Mouse (Mus musculus) c-Kit-negative CD71-positive TER-119-positive erythroid progenitor cells, embryonic 14.5 days (primary cell): ENCODE measurements around the gene Igf2r.

Source experiments
- DNase-seq: peaks from one replicate; pipeline ENCODE4 v3.0.0-alpha.2; 2013; ENCODE audit warnings: low read depth, low spot score

Gene Igf2r

DNA sequence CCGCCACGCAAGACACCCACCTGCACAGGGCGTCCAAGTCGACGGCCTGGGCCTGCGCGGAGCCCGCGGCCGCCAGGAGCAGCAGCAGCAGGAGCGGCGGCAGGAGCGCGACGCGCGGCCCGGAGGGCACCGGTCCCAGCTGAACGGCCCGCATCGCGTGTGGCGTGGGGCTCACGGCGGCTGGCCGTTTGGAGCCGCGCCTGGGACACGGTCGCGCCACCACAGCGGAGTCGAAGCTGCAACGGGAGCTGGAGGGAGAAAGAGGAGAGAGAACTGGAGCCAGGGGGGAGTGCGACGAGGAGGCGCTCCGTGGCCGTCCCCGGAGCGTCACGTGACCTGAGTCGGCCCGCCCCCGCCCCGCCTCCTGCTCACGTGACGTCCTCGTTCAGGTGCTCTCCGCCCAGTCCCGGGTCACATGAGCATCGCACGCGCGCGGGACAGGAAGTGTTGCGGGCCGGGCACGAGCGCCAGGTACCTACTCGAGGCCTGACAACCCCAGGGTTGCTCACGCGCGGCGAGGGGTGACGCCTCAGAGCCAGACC is at the start of gene Igf2r:
Gene Igf2r (minus strand): TSS at position 285 of the 542 bp plus-strand sequence.
- DNase-seq = peak; percentile 72

DNA sequence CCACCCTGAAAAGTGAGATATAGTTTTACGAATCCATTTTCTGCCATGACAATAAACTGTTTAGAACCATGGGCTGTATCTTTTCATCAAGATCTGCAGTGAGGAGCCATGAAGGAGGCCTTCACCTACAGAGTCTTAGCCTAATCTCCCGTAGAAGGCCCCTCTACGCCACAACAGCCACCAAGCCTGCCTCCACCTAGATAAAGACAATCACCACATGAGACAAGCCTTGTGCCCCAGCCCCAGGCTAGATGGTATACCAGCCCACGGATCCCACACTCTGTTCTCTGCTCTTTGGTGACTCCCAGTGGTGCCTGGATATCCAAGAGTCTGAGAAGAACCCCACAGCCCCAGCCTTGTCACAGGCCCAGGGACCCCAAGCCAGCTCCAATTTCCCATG is 46.4 kb upstream of the Igf2r start:
- no peak for DNase-seq

DNA sequence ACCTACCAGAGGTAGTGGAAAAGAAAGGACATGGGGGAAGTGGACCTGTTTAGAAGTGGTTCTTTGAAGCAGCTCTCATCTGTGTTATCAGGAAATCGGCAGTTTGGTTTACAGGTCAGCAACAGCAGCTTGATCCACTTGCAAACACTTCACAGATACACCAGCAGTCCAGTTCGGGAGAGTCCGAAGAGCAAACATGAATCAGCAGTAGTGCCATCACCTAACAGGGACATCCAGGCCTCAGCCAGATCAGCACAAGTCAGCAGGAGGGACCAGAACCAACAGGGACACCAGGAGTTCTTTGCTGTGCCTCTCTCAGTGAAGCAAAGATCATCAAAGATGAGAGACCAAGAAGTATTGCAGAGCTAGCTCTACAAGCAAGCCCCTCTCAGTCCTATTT is 45.0 kb upstream of the Igf2r start:
- no peak for DNase-seq

GRCm38 (mm10) chr17:12810973-12811303 is 41.5 kb upstream of the Igf2r start:
- no peak for DNase-seq

DNA sequence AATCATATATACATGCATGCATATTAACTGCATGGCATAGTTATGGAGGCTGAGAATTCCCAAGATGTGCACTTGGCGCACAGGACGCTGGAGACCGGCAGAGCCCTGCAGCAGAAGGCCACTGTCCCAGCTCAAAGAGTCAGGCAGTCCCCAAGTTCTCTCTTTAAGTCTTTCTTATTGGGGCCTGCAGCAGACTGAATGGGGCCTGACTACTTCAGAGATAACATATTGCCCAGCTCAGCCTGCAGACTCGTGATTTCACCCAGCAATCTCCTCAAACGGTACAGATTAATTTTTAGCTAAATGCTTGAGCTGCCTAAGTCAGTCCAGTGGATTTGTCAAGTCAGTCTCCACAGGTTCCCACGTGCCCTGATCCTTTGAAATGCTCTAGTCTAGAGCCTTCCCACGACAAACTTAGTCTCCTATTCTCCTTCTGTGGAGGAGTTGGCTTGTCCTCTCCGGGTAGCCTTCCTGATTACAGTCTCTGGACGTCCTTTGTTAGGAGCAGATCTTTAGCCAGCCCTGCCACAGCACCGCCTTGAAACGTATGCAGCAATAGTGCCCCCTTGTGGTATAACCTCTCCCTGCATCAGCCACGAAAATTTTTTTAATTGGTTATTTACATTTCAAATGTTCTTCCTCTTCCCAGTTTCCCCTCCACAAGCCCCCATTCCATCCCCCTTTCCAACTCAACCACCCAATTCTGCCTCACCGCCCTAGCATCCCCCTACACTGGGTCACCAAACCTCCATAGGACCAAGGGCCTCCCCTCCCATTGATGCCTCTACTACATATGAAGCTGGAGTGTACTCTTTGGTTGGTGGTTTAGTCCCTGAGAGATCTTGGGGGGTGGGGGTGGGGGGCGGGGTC is 40.9 kb upstream of the Igf2r start:
- peak; percentile 25 for DNase-seq

GRCm38 (mm10) chr17:12808851-12809250 is 39.4 kb upstream of the Igf2r start:
- no peak for DNase-seq

- no peak for DNase-seq
Measured at GRCm38 (mm10) chr17:12804584-12805445, 35.4 kb upstream of the Igf2r start.

DNA sequence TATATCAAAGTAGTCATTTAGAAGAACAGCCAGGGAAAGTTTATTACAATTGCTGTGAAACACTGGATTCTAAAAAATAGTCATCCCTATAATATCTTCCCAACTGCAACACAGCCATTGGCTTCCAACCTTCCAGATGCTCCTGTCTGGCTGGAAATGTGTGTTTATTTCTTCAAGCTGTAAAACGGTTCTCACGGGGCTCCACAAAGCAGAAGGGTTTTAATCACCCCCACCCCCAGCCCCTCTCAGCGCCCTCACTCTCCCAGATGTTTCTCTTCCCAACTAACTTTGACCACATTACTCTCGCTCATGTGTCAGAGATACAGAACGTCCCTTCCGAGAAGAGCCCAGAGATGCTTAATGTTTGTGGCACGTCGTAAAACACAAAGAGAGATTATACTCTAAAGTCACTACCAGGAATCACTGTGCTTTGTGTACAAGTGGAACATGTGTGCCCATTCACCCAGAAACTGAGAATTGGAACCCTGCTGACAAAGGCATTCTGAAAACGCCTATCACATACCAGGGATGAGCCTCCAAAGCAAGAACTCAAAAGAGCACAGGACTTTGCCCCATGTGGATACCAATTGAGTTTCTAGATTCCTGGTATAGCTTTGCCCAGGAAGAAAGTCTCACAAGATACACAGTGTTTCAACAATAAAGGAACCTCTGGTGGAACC is 32.5 kb upstream of the Igf2r start:
- DNase-seq = no peak

GRCm38 (mm10) chr17:12799368-12800275 is 30.2 kb upstream of the Igf2r start:
- no peak for DNase-seq

DNA sequence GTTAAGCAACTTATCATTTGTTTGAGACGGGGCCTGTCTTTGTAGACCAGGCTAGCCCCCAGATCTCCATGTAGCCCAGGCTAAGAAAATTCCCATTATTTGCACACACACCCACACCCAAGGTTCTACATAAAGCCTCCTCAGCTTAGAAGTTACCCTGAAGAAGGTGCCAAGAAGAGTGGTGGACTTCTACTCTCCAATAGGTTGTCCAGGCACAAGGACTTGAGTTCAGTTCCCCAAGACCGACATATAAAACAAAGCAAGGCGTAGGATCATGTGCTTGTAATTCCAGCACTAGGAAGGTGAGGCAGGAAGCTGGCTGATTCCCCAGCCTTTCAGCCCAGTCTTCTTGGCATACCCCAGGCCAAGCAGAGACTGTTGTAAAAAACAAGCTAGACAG is 29.1 kb upstream of the Igf2r start:
- DNase-seq = no peak

GRCm38 (mm10) chr17:12797427-12798029 is 28.1 kb upstream of the Igf2r start:
- DNase-seq = no peak

- no peak for DNase-seq
Measured at GRCm38 (mm10) chr17:12796633-12797032, 27.2 kb upstream of the Igf2r start.

- no peak for DNase-seq
Measured at GRCm38 (mm10) chr17:12793660-12794406, 24.4 kb upstream of the Igf2r start.

DNA sequence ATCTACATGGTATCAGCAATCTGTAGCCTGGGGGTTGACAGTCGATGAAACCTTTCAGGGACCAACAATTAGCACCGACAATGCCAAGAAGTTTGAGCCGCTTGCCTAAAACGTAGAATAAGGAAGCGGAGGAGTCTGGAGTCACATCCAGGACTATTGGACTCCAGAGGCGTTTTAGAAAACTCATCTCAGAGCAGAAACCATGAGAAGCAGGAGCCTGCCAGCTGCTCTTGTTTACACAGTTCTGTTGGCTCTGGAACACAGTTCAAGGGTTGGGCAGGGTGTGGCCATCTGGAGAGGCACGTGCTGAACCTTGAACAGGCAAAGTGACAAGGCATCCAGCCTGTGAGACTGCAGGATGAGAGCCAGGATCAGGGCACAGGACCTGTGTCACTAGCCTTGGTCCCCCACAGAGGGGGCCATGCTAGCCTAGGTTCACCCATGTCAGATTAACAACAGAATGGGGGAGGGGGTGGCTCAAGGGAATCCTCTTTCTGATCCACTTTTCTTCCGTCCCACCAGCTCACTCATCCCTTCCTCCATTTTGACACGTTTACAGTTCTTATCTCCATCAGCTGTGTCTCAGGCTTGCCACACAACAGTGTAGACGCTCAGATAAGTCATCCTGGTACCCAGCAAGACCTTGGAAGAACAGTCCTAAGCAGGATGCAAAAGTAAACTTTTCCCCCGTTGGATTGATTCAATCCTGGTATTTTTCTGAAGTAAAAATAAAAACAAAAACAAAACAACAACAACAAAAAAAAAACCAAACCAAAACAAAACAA is 23.1 kb upstream of the Igf2r start:
- DNase-seq = no peak

DNA sequence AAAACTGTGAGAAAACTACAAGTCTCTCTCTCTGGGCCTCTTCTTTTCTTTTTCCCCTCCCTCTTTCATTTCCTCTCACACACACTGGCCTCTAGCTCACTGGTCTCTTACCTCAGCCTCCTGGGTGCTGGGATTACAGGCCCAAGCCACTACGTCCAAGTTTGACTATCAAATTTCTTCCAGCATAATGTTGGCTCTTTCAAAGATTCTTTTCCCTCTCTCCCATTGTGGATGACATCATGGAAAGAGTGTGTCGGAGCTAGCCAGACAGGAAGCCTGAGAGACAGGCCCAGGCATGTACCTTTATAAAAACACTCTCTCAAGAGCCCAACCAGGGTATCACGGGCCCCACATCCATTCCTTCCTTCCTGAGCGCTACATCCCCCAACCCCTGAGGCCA is 22.0 kb upstream of the Igf2r start:
- no peak for DNase-seq

- DNase-seq = no peak
Measured at GRCm38 (mm10) chr17:12791079-12791406, 21.6 kb upstream of the Igf2r start.

- DNase-seq = no peak
Measured at GRCm38 (mm10) chr17:12790353-12791078, 21.1 kb upstream of the Igf2r start.
